Mouse (Mus musculus) cerebellum, adult 2 months (tissue): ENCODE data around the gene Slc25a43.

ENCODE experiments used
- CTCF ChIP-seq: fragments of 200-500 bp; IDR thresholded peaks from 2 replicates; pipeline ENCODE4 v1.5.1; 2011; ENCODE audit warnings: low read depth, mild to moderate bottlenecking, control low read depth, low read length, moderate library complexity, borderline replicate concordance; ENCODE audit not compliant: insufficient read depth
- POLR2A ChIP-seq: fragments of 200-500 bp; IDR thresholded peaks from 2 replicates; pipeline ENCODE4 v1.6.1; 2011; ENCODE audit warnings: low read length, control low read depth, borderline replicate concordance; ENCODE audit not compliant: insufficient read depth

GRCm38 (mm10) chrX:36814161-36814836, 70.8 kb downstream of the Slc25a43 start:
- no peak for TF ChIP-seq CTCF
- no peak for TF ChIP-seq POLR2A
